ENCODE assay signal across 8 mouse cellular contexts in genomic region chr4:129621283-129621841, GRCm38 (mm10). TPM values are rescaled to one million over a fixed set of nuclear protein-coding genes. Genes with fewer than 3 reads are reported as not detected.
A peak's percentile ranks its signal among the peaks of the same experiment; 100 is the strongest.
DNase-seq lines count a peak whose midpoint lies in the region; ATAC-seq and TF ChIP-seq lines count a peak whose summit lies in the region.

No protein-coding gene starts in this region.

- H3K4me3 ChIP-seq in hindbrain, embryonic 12.5 days: no peak overlapping the region
- no peak overlapping the region for H3K4me3 ChIP-seq in lung, postnatal 0 days (ENCODE audit: low read depth, low read length)

- TF ChIP-seq CTCF in lung, postnatal 0 days (IDR thresholded peaks at IDR 0.05): no peak

- no peaks in the 10 kb centered on the region for H3K27me3 ChIP-seq in hindbrain, embryonic 12.5 days
- H3K27me3 ChIP-seq in lung, postnatal 0 days (replicated peaks; ENCODE audit: insufficient read depth, low read length): no peaks in the 10 kb centered on the region

- peaks cover 42% of the 10 kb centered on the region for H3K4me1 ChIP-seq in hindbrain, embryonic 12.5 days
- H3K4me1 ChIP-seq in lung, postnatal 0 days (ENCODE audit: insufficient read depth, low read depth, low read length): peaks cover 21% of the 10 kb centered on the region

- WGBS in hindbrain, embryonic 12.5 days: 86% methylated on average over 8 of the region's 8 CpGs
- 63% methylated on average over 8 of the region's 8 CpGs for WGBS in lung, postnatal 0 days

- H3K27ac ChIP-seq in hindbrain, embryonic 12.5 days: no peak overlapping the region
- H3K27ac ChIP-seq in lung, postnatal 0 days (ENCODE audit: low read length): peak overlapping the region; percentile 52

- peak overlapping the region; percentile 35; the same call in 1 of the 2 replicates for H3K9ac ChIP-seq in hindbrain, embryonic 12.5 days
- no peak overlapping the region for H3K9ac ChIP-seq in lung, postnatal 0 days (replicated peaks; ENCODE audit: low read depth)

- peak; percentile 13; the same call in 1 of the 2 replicates for ATAC-seq in cerebellum, adult (ENCODE audit: insufficient number of reproducible peaks, low FRiP score, low TSS enrichment)
- ATAC-seq in hindbrain, embryonic 12.5 days (ENCODE audit: low FRiP score): no peak
- ATAC-seq in lung, postnatal 0 days: peak; percentile 5; the same call in 1 of the 2 replicates

- H3K9me3 ChIP-seq in hindbrain, embryonic 12.5 days (replicated peaks): no peaks in the 10 kb centered on the region
- H3K9me3 ChIP-seq in lung, postnatal 0 days (ENCODE audit: low read length): no peaks in the 10 kb centered on the region

- H3K4me2 ChIP-seq in hindbrain, embryonic 12.5 days (replicated peaks): no peak overlapping the region
- H3K4me2 ChIP-seq in lung, postnatal 0 days (replicated peaks; ENCODE audit: low read depth, low read length): peak overlapping the region; percentile 42

- peak; percentile 79 for TF ChIP-seq EP300 in lung, postnatal 0 days (IDR thresholded peaks at IDR 0.05)

- H3K36me3 ChIP-seq in hindbrain, embryonic 12.5 days: peaks cover 11% of the 10 kb centered on the region
- no peaks in the 10 kb centered on the region for H3K36me3 ChIP-seq in lung, postnatal 0 days (ENCODE audit: insufficient read depth, low read length)

- DNase-seq in cerebellum, postnatal 4 days (ENCODE audit: low spot score in 2 of 2): no peak
- peak; percentile 66 for DNase-seq in cerebellum, adult 8-10 months
- DNase-seq in lung, postnatal 0 days (ENCODE audit: low spot score): peak; percentile 72
- DNase-seq in frontal cortex, postnatal 14 days (ENCODE audit: low spot score in 2 of 2): no peak
- no peak for DNase-seq in spleen, postnatal 4 days (ENCODE audit: low spot score in 2 of 2)
- no peak for DNase-seq in layer of hippocampus, adult 11-12 months (ENCODE audit: low spot score)

RNA-seq across cellular contexts. Expression of gene Ccdc28b, which starts 2.4 kb away (rescaled TPM):
- polyA plus RNA-seq in hindbrain, embryonic 12.5 days (2016; fragmentation: Nextera tagmentation; extraction: Ambion mirVana): 85.9 and 91.5 TPM in 2 replicates
- polyA plus RNA-seq in lung, postnatal 0 days (2015; fragmentation: Nextera tagmentation; extraction: Ambion mirVana): 76.3 and 82.4 TPM in 2 replicates

RNA-seq across cellular contexts. Expression of gene Iqcc, which starts 2.5 kb away (rescaled TPM):
- 30.0 and 31.8 TPM in 2 replicates for polyA plus RNA-seq in hindbrain, embryonic 12.5 days (2016; fragmentation: Nextera tagmentation; extraction: Ambion mirVana)
- polyA plus RNA-seq in lung, postnatal 0 days (2015; fragmentation: Nextera tagmentation; extraction: Ambion mirVana): 26.6 and 27.8 TPM in 2 replicates

RNA-seq across cellular contexts. Expression of gene Dcdc2b, which starts 7.3 kb away (rescaled TPM):
- 2.4 and 3.1 TPM in 2 replicates for polyA plus RNA-seq in hindbrain, embryonic 12.5 days (2016; fragmentation: Nextera tagmentation; extraction: Ambion mirVana)
- polyA plus RNA-seq in lung, postnatal 0 days (2015; fragmentation: Nextera tagmentation; extraction: Ambion mirVana): 16.1 and 20.1 TPM in 2 replicates

RNA-seq across cellular contexts. Expression of gene Txlna, which starts 19.5 kb away (rescaled TPM):
- polyA plus RNA-seq in hindbrain, embryonic 12.5 days (2016; fragmentation: Nextera tagmentation; extraction: Ambion mirVana): 90.8 and 91.1 TPM in 2 replicates
- polyA plus RNA-seq in lung, postnatal 0 days (2015; fragmentation: Nextera tagmentation; extraction: Ambion mirVana): 37.6 and 38.9 TPM in 2 replicates

RNA-seq across cellular contexts. Expression of gene Tmem234, which starts 20.9 kb away (rescaled TPM):
- polyA plus RNA-seq in hindbrain, embryonic 12.5 days (2016; fragmentation: Nextera tagmentation; extraction: Ambion mirVana): 164 and 174 TPM in 2 replicates
- 186 and 192 TPM in 2 replicates for polyA plus RNA-seq in lung, postnatal 0 days (2015; fragmentation: Nextera tagmentation; extraction: Ambion mirVana)

Comparison
In these comparisons a context has a peak if more than half of its experiments do, and no peak if none do; other contexts are left out.
1. DNase-seq: peak in cerebellum, adult 8-10 months (single experiment) and lung, postnatal 0 days (single experiment); none in cerebellum, postnatal 4 days (0 of 2), frontal cortex, postnatal 14 days (0 of 2), spleen, postnatal 4 days (0 of 2) and layer of hippocampus, adult 11-12 months (single experiment).